Mouse (Mus musculus): Measurements from ENCODE around the gene Slc5a8. TPM values are rescaled to one million over a fixed set of nuclear protein-coding genes. Genes with fewer than 3 reads are reported as not detected.
A peak's percentile ranks its signal among the peaks of the same experiment; 100 is the strongest.

Slc5a8 gene
- total RNA-seq (2021) = not detected
- long read RNA-seq, experiment 1, partial matches to known transcripts = 0 of 1 reads
- long read RNA-seq, experiment 1, other reads (novel, unspliced or antisense) = 1 of 1 reads
- long read RNA-seq, experiment 2 = 0 reads

DNA sequence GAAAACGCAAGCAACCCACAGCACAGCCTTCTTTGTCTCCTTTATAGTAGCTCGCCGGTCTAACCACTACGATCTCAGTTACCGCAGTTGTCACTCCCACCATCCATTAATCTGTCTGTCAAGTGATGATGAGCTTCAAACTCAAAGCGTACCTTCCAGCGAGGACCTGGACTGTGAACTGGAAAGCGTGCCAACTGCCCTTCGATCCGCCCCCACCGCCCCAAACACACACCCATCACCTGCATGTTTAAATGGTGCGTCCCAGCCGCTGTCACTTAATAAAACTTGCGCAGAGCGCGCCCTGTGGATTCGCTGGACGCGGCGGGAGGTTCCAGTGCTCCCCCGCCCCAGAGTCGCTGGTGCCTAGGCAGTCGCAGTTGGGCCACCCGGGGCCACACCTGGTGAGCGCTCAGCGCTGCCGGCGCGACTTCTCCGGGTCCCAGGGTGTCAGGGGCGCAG is at the start of gene Slc5a8:
TSS of gene Slc5a8 (plus strand) at position 361 of the 459 bp plus-strand sequence.
- intact Hi-C loops (cut with DNase I) = no loop called here
- DNase-seq (ENCODE audit: low spot score in 2 of 2) = no peak

DNA sequence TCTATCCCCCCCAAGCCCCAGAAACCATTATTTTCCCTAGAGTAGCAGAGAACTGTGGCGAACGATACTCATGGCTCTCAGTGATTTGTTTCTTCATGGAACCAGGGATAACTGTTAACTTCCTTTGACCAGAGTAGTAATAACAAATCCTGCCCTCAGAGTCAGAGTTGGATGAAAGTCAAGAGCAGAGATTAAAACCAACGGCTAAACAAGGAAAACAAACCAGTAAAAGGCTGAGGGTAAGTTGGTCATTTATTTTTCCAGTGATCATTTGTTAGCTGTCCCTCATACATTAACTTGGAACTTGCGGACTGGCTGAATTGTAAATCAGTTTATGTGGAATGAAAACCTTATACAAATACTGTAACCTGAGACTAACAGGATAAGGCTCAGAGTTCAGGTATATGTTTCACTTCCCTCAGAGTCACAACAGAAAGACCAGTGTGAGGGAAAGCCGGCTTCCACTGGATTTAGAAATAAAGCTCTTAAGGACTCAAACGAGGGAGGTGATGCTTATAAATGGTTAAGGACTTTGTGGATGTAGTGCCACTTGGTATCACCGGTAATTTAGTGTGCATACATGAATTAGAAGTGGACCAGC is 36.8 kb upstream of the Slc5a8 start:
- intact Hi-C loops (cut with DNase I) = no loop called here
- DNase-seq (ENCODE audit: low spot score in 2 of 2) = no peak

DNA sequence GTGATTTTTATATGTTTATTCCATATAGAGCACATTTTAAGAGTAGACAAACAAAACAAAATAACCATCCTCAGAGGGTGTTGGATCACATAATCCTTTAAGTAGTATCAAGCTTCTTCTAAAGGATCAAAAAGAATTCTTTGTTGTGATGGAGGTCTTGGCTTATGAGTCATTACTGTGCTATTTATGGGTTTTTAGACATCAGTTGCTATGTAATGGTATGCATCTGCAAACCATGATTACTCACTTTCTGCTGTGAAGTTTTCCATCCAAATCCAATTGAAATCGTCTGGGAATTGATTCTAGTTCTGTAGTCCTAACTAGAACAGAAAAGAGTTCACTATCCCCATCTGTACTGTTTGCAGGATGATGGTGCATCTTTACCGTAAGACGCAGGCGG is 35.8 kb upstream of the Slc5a8 start:
- intact Hi-C loops (cut with DNase I) = no loop called here
- no peak for DNase-seq (ENCODE audit: low spot score in 2 of 2)

DNA sequence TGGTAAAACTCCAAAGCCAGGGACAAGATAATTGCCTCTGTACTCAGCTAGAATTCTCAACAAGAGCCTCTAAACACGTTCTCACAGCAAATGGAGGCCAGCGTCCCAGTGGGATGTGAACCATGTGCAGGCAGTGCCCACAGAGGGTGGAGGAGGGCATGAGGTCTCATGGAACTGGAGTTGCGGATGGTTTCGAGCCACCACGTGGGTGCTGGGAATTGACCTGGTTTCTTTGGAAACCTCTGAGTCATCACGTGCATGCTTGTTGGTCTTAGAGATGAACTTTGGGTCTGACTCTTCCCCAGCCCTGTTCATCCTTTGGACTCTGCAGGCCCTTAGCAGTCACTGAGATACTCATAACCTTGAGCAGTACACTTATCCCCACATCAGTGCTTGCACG is 32.5 kb upstream of the Slc5a8 start:
- DNase-seq (ENCODE audit: low spot score in 2 of 2) = no peak
- intact Hi-C loops (cut with DNase I) = no loop called here

DNA sequence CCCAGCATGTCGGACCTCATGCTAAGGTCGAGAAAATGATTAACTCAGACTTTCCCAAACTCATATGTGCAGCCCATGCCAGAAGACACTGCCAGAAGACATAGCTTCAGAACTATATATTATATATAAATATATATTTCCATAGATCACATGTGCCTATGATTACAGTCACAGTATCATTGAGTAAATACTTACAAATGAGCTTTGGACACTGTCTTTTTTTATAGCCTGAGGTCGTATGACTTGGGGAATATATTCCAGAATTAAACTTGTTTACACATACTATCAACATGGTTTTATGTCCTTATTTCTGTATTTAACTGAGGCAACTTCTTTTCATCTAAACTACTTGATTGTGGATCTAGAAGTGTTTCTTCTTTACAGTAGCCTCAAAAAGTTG is 24.9 kb upstream of the Slc5a8 start:
- DNase-seq (ENCODE audit: low spot score in 2 of 2) = no peak
- intact Hi-C loops (cut with DNase I) = no loop called here

DNA sequence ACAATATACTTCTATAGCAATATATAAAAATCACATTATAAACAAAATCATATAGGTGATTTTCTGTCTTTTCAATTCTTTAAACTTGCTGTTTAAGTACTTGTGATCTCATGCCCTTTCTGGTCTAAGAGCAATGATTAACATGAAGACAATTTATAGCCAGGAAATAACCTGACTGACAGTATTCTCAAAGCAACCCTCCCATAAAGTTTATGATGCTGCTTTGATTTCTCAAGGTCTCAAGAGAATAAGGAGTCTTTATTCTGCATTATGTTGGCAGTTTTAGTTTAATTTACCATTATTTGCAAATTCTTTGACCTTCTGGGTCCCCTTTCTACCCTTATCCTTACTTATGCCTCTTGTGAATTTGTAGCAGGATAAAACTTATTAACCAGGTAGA is 24.4 kb upstream of the Slc5a8 start:
- intact Hi-C loops (cut with DNase I) = no loop called here
- no peak for DNase-seq (ENCODE audit: low spot score in 2 of 2)

DNA sequence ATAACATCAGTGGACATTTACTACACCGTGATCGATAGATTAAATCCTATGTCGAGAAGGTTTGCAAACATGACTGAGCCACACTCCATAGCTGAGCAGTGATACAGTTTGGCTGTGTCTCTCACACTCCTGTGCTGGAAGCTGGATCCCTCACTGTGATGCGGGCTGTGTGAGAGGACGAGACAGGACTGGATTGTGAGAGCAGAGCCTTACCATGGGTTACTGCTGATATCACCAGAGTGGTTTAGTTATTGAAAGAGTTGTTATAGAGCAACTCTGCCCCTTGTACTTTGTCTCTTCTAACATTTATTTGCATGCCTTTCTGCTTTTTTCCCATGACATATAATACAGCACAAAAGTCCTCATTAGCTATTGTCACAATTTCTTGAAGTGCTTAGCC is 23.5 kb upstream of the Slc5a8 start:
- DNase-seq (ENCODE audit: low spot score in 2 of 2) = no peak
- intact Hi-C loops (cut with DNase I) = no loop called here

DNA sequence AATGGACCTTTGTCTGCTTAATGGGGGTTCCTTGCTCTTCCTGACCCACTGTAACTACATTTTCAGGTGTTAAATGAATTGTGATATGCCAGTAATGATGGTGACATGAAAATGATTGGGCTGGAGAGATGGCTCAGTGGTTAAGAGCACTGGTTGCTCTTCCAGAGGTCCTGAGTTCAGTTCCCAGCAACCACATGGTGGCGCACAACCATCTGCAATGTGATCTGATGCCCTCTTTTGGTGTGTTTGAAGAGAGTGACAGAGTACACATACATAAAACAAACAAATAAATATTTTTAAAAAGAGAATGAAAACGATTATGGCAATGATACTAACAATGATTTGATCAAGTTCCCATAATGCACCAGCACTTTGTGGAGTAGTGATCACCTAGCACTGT is 19.8 kb upstream of the Slc5a8 start:
- intact Hi-C loops (cut with DNase I) = no loop called here
- no peak for DNase-seq (ENCODE audit: low spot score in 2 of 2)

DNA sequence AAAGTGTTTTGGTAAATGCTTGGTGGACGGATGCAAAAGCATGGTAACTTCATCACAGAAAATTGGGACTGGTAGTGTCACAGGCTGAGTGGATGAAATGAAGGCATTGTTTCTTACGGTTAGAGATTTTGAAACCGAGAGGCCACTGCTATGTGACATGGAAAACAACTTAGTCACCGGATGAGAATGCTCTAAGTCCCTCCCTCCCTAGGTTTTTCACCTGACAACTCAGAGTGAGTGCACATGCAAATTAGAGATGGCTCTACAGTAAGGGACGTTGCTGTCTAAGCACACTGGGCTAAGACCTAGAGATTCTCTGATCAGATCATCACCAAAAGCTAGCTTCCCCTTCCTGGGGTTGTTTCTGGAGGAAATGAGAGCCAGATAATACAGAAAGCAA is 10.9 kb upstream of the Slc5a8 start:
- intact Hi-C loops (cut with DNase I) = no loop called here
- no peak for DNase-seq (ENCODE audit: low spot score in 2 of 2)

DNA sequence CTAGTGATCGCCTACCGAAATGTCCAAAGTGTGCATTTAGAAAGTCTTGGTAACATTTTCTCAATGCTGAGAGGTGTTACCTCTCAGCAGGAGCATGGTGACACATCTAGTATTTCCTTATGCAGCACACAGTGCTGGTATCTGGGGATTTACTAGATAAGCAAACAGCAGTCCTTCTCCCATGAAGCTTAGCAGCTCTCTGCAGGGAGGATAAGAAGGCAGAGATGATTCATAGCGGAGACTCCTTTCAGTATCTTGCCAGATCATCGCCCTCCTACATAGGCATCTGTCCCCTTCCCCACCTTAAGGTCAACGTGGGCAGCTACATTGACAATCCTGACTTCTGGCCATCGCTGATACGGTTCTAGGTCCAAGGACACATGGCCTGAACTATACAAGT is 8.4 kb upstream of the Slc5a8 start:
- intact Hi-C loops (cut with DNase I) = no loop called here
- peak in 1 of 2 experiments; percentile 3 for DNase-seq (ENCODE audit: low spot score in 2 of 2)

DNA sequence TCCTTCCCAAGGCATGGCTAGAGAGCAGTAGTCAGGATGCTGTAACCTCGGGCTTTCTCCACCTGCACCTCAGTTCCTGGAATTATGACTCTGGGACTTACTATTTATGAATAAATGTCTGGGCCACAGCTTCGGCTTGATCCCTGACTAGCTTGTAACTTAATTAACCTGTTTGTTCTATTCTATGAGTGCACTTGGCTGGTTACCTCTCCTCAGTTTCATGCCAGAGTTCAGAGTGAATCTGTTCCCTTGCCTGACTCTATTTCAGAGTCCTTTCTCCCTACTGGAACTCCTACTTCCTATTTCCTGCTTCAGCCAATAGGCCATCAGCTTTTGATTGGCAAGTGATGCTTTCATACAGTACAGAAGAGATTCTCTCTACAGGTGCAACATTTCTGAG is 2.1 kb upstream of the Slc5a8 start:
- intact Hi-C loops (cut with DNase I) = no loop called here
- no peak for DNase-seq (ENCODE audit: low spot score in 2 of 2)

DNA sequence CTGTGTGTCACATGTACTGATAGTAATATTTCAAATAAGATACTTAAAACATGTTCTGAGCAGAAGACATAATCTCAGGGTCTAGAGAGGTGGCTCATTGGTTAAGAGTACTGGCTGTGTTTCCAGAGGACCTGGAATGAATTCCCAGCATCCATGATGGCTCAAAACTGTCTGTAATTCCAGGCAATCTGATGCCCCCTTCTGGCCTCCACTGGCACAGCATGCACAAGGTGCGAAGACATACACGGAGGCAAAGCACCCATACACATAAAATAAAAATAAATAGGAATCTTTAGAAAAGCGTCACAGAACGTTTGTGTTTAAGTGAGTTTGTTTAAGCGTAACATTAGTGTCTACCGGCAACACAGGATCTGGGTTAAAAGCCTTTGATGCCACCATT is 956 bp upstream of the Slc5a8 start:
- no peak for DNase-seq (ENCODE audit: low spot score in 2 of 2)
- intact Hi-C loops (cut with DNase I) = no loop called here

DNA sequence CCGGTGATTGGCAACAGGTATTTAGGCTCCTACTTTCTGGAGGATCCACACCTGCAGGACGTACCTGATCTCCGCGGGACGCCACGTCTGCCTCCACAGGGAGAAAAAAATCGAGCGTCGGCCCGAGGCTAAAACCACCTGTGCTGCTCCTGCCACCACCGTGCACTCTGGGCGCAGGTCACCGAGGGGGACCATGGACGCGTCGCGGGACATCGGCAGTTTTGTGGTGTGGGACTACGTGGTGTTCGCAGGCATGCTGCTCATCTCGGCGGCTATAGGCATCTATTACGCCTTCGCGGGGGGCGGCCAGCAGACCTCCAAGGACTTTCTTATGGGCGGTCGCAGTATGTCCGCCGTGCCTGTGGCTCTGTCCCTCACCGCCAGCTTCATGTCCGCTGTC is 322 bp downstream of the Slc5a8 start:
- DNase-seq (ENCODE audit: low spot score in 2 of 2) = no peak
- intact Hi-C loops (cut with DNase I) = no loop called here

DNA sequence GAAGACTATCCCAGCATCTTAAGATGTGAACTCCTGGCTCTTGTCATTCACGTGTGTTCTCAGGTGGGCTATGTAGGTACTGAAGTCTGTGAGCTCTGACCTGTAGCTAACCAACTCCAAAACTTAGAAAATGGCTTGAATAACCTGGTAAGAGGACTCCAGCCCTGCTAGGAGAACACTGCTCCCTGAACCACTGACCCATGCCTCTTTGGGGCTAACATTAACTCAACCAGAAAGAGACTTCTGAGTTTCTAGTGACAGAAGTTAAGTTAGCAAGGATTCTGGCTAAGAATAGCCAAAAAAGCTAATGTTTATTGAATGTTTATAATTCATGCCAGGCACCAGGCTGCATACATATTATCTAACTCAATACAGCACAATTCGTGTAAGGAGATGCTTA is 2.6 kb downstream of the Slc5a8 start:
- intact Hi-C loops (cut with DNase I) = no loop called here
- DNase-seq (ENCODE audit: low spot score in 2 of 2) = no peak

DNA sequence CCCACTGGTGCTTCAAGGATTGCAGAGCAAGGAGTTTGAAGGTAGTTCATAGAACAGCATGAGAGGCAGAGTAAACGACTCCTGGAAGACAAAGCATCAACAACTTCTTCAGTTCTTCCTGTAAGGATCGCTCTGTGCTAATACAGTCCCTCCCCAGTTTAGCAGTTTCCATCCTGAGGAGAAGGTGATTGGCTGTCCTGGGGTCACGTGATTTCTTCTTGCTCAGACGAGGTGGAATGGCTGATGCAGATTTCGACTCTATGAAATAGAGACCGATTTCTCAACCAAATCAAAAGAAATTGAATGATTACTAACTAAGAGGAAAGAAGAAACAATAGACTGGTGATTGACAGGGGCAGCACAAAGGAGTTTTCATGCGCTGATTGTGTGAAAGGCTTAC is 5.6 kb downstream of the Slc5a8 start:
- no peak for DNase-seq (ENCODE audit: low spot score in 2 of 2)
- intact Hi-C loops (cut with DNase I) = no loop called here

DNA sequence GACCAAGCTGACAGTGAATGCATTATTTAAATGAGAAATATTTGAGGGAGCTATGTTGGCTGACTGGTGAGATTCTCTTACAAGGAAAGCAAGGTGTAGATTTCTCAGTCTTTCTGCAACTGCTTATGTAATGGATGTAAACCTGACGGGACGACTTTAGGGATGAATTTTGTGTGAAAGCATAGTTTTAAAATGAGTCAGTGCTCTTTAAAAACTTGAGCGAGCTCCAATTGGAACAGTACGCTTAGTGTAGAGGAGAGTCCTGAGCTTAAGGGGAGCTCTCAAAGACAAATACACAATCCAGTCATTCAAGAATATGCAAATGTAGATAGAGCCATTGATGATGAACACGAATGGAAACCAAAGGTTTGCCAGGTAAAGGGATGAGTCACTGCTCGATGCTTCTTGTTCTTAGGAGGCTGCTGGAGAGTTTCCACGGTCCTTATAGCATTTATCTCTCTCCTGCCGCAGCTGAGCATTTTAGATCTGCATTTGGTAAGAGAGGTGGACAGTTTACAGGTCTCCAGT is 6.8 kb downstream of the Slc5a8 start:
- DNase-seq (ENCODE audit: low spot score in 2 of 2) = peak in 1 of 2 experiments; percentile 23
- intact Hi-C loops (cut with DNase I) = no loop called here

DNA sequence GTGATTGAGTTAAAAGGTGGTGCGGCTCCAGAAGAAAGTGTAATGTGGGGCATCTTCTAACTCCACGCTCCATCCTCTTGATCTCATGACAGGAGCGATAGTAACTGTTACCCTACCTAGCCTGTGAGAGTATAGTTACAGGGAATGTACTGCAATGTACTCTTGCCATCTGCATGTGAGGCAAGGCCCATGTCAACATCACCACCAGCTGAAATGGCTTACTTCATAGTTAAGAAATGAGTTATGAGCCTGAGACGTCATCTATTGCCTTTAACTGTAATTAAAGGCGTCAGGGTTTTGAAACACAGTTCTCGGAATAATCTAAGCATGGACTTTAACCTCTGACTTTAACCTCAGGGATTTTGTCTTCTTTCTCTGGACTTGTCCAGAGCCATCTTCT is 11.2 kb downstream of the Slc5a8 start:
- intact Hi-C loops (cut with DNase I) = no loop called here
- no peak for DNase-seq (ENCODE audit: low spot score in 2 of 2)

DNA sequence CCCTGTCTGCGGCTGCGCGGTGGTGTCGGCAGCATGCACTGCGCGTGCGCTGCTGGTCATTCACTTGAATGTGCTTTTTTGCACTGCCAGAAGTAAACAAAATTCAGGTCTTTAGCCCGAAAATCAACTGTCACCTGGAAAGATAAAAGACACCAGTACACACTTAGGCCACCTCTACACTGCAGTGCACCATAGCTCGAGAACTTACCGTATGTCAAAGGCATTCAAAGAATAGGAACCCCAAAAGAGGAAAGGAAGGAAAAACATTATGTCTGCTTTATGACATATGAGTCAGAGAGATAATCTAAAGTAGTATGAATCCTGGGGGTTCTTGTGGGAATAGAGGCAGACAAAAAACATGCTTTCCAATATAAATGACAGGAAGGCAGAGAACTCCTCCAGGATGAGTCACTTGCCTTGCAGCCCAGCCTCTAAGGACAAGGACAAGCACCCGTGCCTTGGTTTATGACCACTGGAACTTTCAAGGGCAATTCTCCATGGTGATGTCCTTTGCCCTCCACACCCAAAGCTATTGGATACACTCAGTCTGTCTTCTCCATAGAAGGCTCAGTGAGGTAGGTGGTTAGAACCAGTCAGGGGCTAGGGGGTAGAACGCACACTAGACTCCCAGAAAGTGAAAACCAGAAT is 64.0 kb downstream of the Slc5a8 start:
- intact Hi-C loops (cut with DNase I) = no loop called here
- no peak for DNase-seq (ENCODE audit: low spot score in 2 of 2)

DNA sequence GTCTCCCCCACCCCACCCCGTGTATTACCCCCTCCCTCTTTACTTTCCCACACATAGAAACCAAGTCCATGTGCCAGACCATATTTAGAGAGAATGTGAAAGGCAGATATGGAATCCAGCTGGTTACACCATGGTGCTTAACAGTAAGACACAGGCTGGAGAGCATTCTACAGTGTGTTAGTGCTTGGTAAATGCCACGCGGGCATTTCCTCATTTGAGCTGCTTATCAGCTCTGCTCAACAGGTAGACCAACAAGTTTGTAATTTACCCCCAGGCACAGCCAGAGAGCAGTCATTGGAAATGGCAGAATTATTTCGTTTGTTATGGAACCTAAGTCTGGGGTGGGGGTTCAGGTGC is 64.5 kb downstream of the Slc5a8 start:
- intact Hi-C loops (cut with DNase I) = no loop called here
- DNase-seq (ENCODE audit: low spot score in 2 of 2) = no peak

DNA sequence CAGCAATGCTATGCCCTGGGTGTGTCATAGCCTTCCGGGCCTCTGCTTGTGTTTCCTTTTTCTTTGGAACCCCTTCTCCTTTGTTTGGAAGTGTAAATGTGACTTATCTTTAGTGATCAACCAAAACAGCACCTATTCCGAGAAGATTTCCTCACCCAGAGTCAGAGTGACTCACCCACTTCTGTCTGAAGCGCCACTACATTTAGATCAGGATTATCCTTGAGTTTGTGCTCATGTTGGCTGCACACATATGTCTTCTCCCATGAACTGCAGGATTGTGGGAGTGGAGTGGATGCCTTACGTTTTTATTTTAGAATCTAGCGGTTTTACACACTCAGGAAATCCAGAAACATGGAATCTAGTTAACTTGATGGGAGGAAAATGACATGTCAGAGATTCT is 75.0 kb downstream of the Slc5a8 start:
- intact Hi-C loops (cut with DNase I) = no loop called here

DNA sequence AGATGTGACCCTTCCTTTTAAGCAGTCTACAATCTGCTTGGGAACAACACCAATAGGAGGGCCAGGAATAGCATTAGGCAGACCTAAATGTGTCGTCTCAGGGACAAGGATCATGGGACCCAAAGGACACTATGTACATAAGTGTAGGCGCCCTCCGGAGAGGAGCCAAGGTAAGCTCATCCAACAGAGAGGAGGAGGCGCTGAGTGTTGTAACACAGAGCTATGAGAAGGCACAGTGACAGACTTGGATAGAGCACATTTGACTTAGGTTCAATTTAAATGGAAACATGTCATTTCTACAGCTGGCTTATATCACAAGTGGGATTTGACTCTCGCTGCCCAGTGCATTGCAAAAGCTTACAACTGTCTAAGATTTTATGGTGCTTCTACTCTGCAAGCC is 82.8 kb downstream of the Slc5a8 start:
- intact Hi-C loops (cut with DNase I) = no loop called here
- no peak for DNase-seq (ENCODE audit: low spot score in 2 of 2)

More for the DNA sequence above, 75.0 kb downstream of the Slc5a8 start:
- DNase-seq (ENCODE audit: low spot score in 2 of 2) = peak in 1 of 2 experiments; percentile 35
